Mouse (Mus musculus) stomach, embryonic 14.5 days (tissue): ENCODE results near the gene Gm8994. TPM values are rescaled to one million over a fixed set of nuclear protein-coding genes. Genes with fewer than 3 reads are reported as not detected.
A peak's percentile ranks its signal among the peaks of the same experiment; 100 is the strongest.
"Not testable (repeated sequence)": the region's sequence is repeated elsewhere in the genome, so short reads cannot be mapped to it uniquely, and the experiment has no call there.

ENCODE experiments used
- ATAC-seq: fragments of 200-750 bp; cut with Nextera tagmentation; 2 replicates; pipeline ENCODE4 v1.8.0; 2017; ENCODE audit warnings: low read depth, moderate TSS enrichment; ENCODE audit not compliant: insufficient number of reproducible peaks, insufficient read depth, low FRiP score
- H3K27ac ChIP-seq: fragments of 300-500 bp; sonication (generic); 2 replicates; pipeline ENCODE4 v1.5.1; 2014; ENCODE audit warnings: mild to moderate bottlenecking, low read length, moderate library complexity, mixed read lengths
- H3K27me3 ChIP-seq: fragments of 300-500 bp; sonication (generic); 2 replicates; pipeline ENCODE4 v1.6.1; 2014; ENCODE audit warnings: low read length, control low read depth, mixed read lengths; ENCODE audit not compliant: control insufficient read depth, insufficient read depth
- H3K36me3 ChIP-seq: fragments of 300-500 bp; sonication (generic); 2 replicates; pipeline ENCODE4 v1.6.1; 2014; ENCODE audit warnings: mild to moderate bottlenecking, control low read depth, low read length, moderate library complexity, mixed read lengths; ENCODE audit not compliant: control insufficient read depth, insufficient read depth
- H3K4me1 ChIP-seq: fragments of 300-500 bp; sonication (generic); 2 replicates; pipeline ENCODE4 v1.6.1; 2014; ENCODE audit warnings: low read length, control low read depth, mixed read lengths; ENCODE audit not compliant: control insufficient read depth, insufficient read depth
- H3K4me2 ChIP-seq: fragments of 300-500 bp; sonication (generic); replicated peaks from 2 replicates; pipeline ENCODE4 v1.6.1; 2014; ENCODE audit warnings: low read depth, low read length, control low read depth
- H3K4me3 ChIP-seq: fragments of 300-500 bp; sonication (generic); 2 replicates; pipeline ENCODE4 v1.5.1; 2014; ENCODE audit warnings: low read depth, low read length, control low read depth
- H3K9ac ChIP-seq: fragments of 300-500 bp; sonication (generic); replicated peaks from 2 replicates; pipeline ENCODE4 v1.6.1; 2014; ENCODE audit warnings: low read depth, mild to moderate bottlenecking, control low read depth, low read length, moderate library complexity, mixed read lengths
- H3K9me3 ChIP-seq: fragments of 300-500 bp; sonication (generic); 2 replicates; pipeline ENCODE4 v1.6.1; 2016; ENCODE audit warnings: low read depth, low read length, control low read depth; ENCODE audit not compliant: control insufficient read depth
- WGBS: fragments of 180-500 bp; shearing (Covaris S2); extraction: QIAGEN DNeasy Blood & Tissue Kit; methylation state at CpG from one replicate; pipeline ENCODE4 v1.1.7; 2014; 5-methylcytosine and 5-hydroxymethylcytosine counted together
- polyA plus RNA-seq: library from polyadenylated mRNA; unstranded; fragments of >200 nt; fragmentation: Nextera tagmentation; extraction: Ambion mirVana; gene quantifications from 2 replicates; pipeline ENCODE4 v1.2.1, GENCODE M21; 2014

The Gm8994 gene
- polyA plus RNA-seq, 1 experiment from 2014 or later = not detected

DNA sequence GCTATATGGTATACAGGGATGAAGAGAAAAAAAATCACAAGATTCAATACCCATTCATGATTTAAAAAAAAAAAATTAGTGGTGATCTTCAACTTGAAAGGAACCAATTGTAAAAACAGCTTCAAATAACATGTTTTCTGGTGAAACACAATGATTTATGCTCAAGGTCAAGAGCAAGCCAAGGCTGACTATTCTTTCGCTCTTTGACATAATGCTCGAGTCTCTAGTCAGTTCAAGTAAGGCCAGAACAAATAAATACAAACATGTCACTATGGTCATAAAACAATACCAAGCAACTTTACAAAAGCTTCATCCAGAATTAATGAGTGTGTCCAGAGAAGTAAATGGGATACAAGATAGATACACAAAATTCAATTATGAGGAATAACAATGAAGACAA lies 31.1 kb upstream of the Gm8994 start:
- H3K4me3 ChIP-seq = no peak overlapping the region
- no peak for ATAC-seq
- 68% methylated on average over 2 of the region's 2 CpGs for WGBS

DNA sequence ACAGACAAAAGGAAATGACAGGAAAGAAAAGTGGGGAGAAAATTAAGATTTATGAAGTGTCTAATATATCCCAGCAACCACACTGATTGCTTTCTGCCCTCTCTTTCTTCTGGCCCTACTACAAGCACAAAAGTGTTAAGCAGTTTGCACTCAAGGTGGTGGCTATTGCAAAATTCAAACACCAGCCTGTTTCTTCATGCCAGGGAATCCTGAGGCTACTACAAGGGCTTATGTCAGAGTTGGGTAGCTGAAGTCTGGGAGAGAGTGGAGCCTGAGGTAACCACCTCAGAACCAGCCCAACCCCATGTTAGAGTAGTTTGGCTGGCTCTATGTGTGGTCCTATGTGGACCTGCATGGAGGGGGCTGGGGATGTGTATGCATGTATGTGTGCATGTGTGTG lies 23.8 kb upstream of the Gm8994 start:
- no peak overlapping the region for H3K9ac ChIP-seq
- H3K27ac ChIP-seq = no peak overlapping the region
- H3K27me3 ChIP-seq = no peaks in the 10 kb centered on the region
- H3K4me2 ChIP-seq = no peak overlapping the region
- H3K36me3 ChIP-seq = no peaks in the 10 kb centered on the region
- H3K4me3 ChIP-seq = no peak overlapping the region
- no peak for ATAC-seq
- H3K9me3 ChIP-seq = no peaks in the 10 kb centered on the region
- H3K4me1 ChIP-seq = no peaks in the 10 kb centered on the region

More for the DNA sequence above, 31.1 kb upstream of the Gm8994 start:
- Histone ChIP-seq H3K36me3 (no peaks in the 10 kb centered on the region), H3K4me2 (no peak overlapping the region), H3K27me3 (no peaks in the 10 kb centered on the region), H3K9ac (no peak overlapping the region), H3K27ac (no peak overlapping the region), H3K9me3 (no peaks in the 10 kb centered on the region), H3K4me1 (no peaks in the 10 kb centered on the region)

DNA sequence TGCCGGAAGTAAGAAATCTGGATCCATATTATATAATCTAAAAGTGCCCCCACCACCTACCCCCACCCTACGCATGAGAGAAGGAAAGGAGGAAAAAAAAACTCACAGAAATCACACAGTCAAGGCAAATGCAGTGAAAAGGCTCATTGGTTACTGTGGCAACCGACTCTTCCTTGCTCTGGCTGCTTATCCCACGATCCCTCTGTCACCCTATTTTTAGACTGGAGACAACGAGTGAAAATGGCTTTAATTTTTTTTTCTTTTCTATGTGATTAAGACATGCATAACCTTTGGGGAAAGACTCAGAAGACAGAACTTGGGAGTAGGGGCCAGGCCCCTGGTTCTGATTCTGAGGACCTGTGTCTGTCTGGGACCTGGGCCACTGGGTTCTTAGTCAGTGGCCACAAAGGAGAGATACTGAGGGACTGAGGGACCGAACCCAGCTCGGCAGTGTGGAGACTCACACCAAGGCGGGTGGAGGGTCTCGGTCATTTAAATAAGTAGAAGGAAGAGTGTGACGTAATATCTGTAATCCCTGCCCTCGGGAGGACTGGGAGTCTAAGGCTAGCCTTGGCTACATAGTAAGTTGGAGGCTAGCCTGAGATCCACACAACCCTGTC lies 22.9 kb upstream of the Gm8994 start:
- Histone ChIP-seq H3K27ac (no peak overlapping the region), H3K4me2 (no peak overlapping the region), H3K9me3 (no peaks in the 10 kb centered on the region), H3K4me3 (no peak overlapping the region), H3K36me3 (no peaks in the 10 kb centered on the region), H3K4me1 (no peaks in the 10 kb centered on the region), H3K9ac (no peak overlapping the region), H3K27me3 (no peaks in the 10 kb centered on the region)
- WGBS = 80% methylated on average over 11 of the region's 11 CpGs
- no peak for ATAC-seq

DNA sequence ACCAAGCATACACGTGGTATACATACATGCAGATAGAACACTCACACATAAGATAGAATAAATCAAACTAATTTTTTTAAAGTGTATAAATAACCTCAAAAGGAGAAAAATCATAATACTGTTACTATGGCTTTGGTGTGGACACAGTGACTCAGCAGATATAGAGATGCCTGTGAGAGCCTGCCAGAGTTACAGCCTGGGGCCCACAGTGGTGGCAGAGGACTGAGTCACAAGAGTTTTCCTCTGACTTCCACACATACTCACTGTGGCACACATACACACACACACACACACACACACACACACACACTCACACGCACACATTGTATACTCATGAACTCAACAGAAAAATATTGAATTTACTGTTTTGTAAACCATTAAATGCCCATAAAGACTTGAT lies 17.9 kb upstream of the Gm8994 start:
- H3K36me3 ChIP-seq = no peaks in the 10 kb centered on the region
- H3K9ac ChIP-seq = no peak overlapping the region
- H3K4me1 ChIP-seq = no peaks in the 10 kb centered on the region
- H3K4me2 ChIP-seq = no peak overlapping the region
- 0 out of 2 replicates have a peak, but pooled peaks have one; percentile 42 for ATAC-seq
- H3K9me3 ChIP-seq = no peaks in the 10 kb centered on the region
- no peak overlapping the region for H3K4me3 ChIP-seq
- no peak overlapping the region for H3K27ac ChIP-seq
- no peaks in the 10 kb centered on the region for H3K27me3 ChIP-seq
- 88% methylated on average over 2 of the region's 2 CpGs for WGBS

DNA sequence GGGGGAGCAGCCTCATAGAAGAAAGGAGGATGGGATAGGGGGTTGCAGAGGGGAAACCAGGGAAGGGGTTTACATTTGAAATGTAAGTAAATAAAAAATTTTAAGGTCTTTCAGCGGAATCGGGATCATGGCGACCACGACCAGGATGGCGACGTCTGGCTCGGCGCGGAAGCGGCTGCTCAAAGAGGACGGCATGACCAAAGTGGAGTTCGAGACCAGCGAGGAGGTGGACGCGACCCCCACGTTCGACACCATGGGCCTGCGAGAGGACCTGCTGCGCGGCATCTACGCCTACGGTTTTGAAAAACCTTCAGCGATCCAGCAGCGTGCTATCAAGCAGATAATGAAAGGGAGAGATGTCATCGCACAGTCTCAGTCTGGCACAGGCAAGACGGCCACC lies 1.1 kb downstream of the Gm8994 start:
- not testable (repeated sequence) for H3K4me1 ChIP-seq, H3K36me3 ChIP-seq, H3K4me3 ChIP-seq, ATAC-seq, H3K9me3 ChIP-seq, H3K27ac ChIP-seq, H3K4me2 ChIP-seq, H3K27me3 ChIP-seq, H3K9ac ChIP-seq
- 97% methylated on average over 26 of the region's 26 CpGs for WGBS

DNA sequence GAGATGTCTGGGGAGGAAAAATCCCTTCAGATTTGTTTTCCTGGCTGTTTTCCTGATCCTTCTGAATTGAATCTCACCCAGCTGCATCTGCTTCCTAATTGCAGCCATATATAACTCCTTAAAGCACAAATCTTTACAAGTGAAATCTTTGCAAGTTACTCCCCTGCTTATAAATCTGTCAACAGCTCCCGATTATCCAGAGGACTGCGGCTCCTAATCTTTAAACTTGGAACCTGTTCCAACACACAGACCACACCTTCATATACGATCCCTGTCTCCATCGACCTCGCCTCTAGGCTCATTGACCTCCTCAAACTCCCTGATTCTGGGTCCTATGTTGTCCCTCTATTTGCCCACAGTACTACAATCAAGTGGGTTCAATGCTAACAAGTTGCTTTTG lies 13.3 kb downstream of the Gm8994 start:
- Histone ChIP-seq H3K27ac (no peak overlapping the region), H3K27me3 (no peaks in the 10 kb centered on the region), H3K9ac (no peak overlapping the region), H3K4me2 (no peak overlapping the region), H3K36me3 (no peaks in the 10 kb centered on the region), H3K4me1 (no peaks in the 10 kb centered on the region), H3K4me3 (no peak overlapping the region), H3K9me3 (no peaks in the 10 kb centered on the region)
- no peak for ATAC-seq
- WGBS = 60% methylated on average over 5 of the region's 5 CpGs

DNA sequence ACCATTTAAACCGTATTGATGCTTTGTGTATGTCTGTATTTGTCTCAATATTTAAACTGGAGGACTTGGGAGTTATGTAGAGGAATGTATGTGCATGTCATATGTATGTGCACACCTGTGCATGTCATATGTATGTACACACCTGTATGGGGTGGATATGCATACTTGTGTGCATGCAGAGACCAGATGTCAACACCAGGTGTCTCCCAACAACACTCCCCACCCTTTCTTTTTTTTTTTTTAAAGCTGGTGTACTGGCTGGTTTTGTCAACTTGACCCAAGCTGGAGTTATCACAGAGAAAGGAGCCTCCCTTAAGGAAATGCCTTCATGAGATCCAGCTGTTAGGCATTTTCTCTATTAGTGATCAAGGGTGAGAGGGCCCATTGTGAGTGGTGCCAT lies 13.8 kb downstream of the Gm8994 start:
- Histone ChIP-seq H3K4me3 (no peak overlapping the region), H3K27ac (no peak overlapping the region), H3K36me3 (no peaks in the 10 kb centered on the region), H3K4me2 (no peak overlapping the region), H3K4me1 (no peaks in the 10 kb centered on the region), H3K9me3 (no peaks in the 10 kb centered on the region), H3K9ac (no peak overlapping the region), H3K27me3 (no peaks in the 10 kb centered on the region)
- WGBS = 92% methylated on average over 1 of the region's 1 CpGs
- ATAC-seq = no peak

DNA sequence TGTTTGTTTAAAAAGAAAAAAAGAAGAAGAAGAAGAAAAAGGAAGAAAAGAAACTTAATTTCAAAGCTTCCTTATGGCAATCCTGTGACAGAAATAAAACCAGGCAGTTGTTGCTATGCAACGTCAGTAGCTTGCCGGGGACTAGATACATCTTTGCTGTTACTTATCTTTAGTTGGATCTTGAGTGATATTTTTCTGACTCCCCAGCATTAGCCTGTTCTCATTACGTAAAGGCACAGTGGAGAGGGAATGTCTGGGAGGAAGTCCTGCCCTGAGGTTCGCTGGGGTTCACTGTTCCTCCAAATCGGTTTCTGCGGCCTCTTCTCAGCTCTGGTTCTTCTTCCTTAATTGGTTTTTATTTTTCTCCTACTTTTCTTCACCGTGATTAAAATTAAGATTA lies 16.5 kb downstream of the Gm8994 start:
- no peak overlapping the region for H3K27ac ChIP-seq
- H3K27me3 ChIP-seq = no peaks in the 10 kb centered on the region
- no peak overlapping the region for H3K4me3 ChIP-seq
- 78% methylated on average over 7 of the region's 7 CpGs for WGBS
- H3K4me2 ChIP-seq = no peak overlapping the region
- H3K36me3 ChIP-seq = no peaks in the 10 kb centered on the region
- no peak for ATAC-seq
- no peak overlapping the region for H3K9ac ChIP-seq
- H3K4me1 ChIP-seq = no peaks in the 10 kb centered on the region
- no peaks in the 10 kb centered on the region for H3K9me3 ChIP-seq

DNA sequence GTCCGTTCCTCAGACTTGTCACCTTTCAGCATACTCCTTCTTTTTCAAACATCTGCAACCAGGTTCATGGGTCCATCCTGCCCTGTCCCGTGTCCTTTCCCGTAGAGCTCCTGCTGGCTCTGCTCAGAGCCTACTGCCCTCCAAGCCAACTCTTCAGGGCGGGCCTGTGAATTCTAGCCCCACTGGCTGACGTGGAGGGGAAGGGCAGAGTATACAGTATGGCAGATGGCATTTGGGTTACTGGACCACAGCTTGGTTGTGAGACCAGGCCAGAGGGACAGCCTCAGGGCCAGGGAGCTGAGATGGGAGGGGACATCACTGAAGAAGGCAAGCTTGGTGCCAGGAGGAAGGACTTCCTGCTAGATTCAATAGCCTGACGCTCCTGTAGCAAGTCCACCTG lies 17.7 kb downstream of the Gm8994 start:
- Histone ChIP-seq H3K9ac (no peak overlapping the region), H3K27me3 (no peaks in the 10 kb centered on the region), H3K9me3 (no peaks in the 10 kb centered on the region), H3K27ac (no peak overlapping the region), H3K36me3 (no peaks in the 10 kb centered on the region), H3K4me3 (no peak overlapping the region), H3K4me1 (no peaks in the 10 kb centered on the region), H3K4me2 (no peak overlapping the region)
- no peak for ATAC-seq
- 81% methylated on average over 6 of the region's 6 CpGs for WGBS
